Mouse (Mus musculus): Measurements from ENCODE around the gene Sdsl.
A peak's percentile ranks its signal among the peaks of the same experiment; 100 is the strongest.

The Sdsl gene

DNA sequence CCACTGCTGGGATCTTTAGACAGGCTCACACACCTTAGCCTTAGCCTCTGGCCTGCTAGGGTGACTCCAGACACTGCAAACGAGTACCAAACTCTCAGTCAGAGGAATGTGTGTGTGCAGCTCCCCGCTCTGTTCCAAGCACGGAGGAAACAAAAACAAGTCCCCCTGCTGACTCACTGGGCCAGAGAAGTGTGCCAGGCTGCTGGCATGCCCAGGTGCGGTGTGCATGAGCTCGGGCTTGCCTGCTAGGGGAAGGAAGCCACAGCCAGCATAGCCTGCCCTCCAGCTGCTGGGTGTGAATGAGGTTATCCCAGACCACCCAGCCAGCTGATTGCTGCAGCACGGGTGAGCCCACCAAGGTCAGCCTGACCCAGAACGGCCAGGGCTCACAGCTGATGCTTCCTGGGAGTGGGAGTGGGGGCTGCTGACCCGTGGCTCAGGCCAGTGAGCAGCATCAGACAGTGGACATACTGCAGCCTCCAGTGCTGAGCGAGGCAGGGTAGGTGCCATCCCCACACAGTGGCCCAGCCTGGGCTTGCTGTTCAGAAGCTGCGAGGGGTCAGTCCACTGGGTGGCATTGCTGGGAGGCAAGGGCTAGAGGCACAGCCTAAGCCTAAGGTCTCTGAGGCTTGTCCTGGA is 22.6 kb upstream of the Sdsl start:
- peak; percentile 39 to 66 for DNase-seq (ENCODE audit: low spot score in 2 of 2)

GRCm38 (mm10) chr5:120493873-120494395 is 21.3 kb upstream of the Sdsl start:
- DNase-seq (ENCODE audit: low spot score in 2 of 2), result no peak

- DNase-seq (ENCODE audit: low spot score in 2 of 2), result no peak
Measured at GRCm38 (mm10) chr5:120493440-120493839, 20.8 kb upstream of the Sdsl start.

DNA sequence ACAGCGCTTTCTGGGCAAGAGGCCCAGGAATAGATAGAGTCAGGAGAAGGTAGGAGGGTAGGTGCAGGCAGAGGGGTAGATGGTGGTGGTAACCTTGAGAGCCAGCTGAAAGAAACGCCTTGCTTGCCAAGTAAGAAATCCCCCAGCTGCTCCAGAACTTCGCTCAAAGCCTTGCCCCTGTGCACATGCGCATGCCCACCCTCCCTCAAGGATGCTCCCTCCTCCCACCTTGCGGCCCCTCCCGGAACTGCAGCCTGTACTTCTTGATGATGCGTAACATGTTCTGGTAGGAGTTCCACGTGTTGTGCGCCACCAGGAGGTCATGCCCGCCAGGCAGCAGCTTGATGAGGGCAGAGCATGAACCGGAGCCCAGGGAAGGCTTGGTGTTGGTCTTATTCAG is 19.8 kb upstream of the Sdsl start:
- DNase-seq (ENCODE audit: low spot score in 2 of 2), result no peak

- peak in 1 of 2 experiments; percentile 41 for DNase-seq (ENCODE audit: low spot score in 2 of 2)
Measured at GRCm38 (mm10) chr5:120490679-120491192, 18.1 kb upstream of the Sdsl start.

DNA sequence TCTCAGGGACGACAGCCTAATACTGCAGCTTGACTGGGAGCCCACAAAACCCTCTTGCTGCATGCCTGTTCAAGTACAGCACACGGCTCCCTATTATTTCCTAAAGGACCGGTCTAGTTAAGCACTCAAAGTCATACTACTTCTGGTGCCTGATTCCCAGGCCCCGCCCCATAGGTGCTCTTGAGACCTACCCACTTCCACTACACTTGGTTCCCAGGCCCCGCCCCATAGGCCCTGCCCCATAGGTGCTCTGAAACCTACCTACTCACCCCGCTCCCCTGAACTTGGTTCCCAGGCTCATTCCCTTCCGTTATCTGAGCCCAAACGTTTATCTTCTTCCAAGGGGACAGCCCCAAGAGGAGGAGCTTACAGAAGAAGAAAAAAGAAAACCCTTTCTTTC is 15.2 kb upstream of the Sdsl start:
- no peak for DNase-seq (ENCODE audit: low spot score in 2 of 2)

DNA sequence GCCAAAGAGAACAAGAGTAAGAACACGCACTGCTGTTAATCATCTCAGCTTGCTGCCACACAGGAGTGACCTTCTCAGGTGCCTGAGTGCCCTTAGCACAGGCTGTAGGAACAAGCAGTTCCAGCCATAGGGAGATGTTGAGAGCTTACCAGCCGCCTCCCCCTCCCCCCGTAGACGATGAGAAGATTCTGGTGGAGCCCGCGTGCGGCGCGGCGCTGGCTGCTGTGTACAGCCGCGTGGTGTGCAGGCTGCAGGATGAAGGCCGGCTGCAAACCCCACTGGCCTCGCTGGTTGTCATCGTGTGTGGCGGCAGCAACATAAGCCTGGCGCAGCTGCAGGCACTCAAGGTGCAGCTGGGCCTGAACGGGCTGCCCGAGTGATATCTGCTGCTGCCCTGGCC is 10.8 kb upstream of the Sdsl start:
- no peak for DNase-seq (ENCODE audit: low spot score in 2 of 2)

DNA sequence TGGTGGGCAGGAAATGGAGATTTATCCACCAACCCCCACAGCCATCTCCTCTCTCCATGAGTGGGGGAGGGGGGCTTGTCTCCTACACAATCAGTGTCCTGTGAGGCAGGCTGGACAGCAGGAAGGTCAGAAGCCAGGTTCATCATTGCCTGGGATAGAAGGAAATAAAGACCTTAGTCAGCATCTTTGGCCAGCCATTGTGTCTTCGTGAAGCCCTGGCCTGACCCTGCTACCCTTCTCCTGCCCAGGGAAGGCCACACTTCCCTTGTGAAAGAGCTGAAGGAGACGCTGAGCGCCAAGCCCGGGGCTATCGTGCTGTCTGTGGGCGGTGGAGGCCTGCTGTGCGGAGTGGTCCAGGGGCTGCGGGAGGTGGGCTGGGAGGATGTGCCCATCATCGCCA is 8.6 kb upstream of the Sdsl start:
- DNase-seq (ENCODE audit: low spot score in 2 of 2), result no peak

DNA sequence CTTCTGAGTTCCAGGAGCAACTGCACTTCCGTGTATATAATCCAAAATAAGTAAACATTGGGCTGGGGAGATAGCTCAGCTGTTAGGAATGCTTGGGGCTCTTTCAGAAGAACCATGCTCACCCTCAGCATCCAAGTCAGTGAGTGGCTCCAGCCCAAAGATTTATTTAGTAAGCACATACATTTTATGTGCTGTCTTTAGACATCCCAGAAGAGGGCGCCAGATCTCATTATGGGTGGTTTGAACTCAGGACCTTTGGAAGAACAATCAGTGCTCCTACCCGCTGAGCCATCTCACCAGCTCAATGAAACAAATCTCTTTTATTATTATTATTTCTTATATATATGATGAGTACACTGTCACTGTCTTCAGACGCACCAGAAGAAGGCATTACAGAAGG is 6.9 kb upstream of the Sdsl start:
- DNase-seq (ENCODE audit: low spot score in 2 of 2), result no peak

GRCm38 (mm10) chr5:120477993-120478392 is 5.4 kb upstream of the Sdsl start:
- DNase-seq (ENCODE audit: low spot score in 2 of 2), result no peak

GRCm38 (mm10) chr5:120476296-120476695 is 3.7 kb upstream of the Sdsl start, which contains the start of gene Sds:
TSS of gene Sds (plus strand) at chr5:120476526.
- no peak for DNase-seq (ENCODE audit: low spot score in 2 of 2)

DNA sequence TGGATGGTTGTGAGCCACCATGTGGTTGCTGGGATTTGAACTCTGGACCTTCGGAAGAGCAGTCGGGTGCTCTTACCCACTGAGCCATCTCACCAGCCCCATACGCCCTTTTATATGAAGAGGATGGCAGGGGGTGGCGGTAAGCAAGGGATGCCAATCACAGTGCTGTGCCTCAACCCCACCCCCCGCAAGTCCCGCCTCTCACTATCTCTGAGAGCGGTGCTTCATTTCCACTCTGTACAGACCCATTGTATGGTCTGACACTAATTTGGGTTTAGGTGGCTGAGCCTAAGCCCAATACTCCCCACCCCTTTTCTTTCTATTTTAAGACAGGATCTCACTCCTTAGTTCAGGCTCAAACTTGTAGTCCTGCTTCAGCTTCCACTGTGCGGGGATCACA is 3.3 kb upstream of the Sdsl start:
- no peak for DNase-seq (ENCODE audit: low spot score in 2 of 2)

- DNase-seq (ENCODE audit: low spot score in 2 of 2), result no peak
Measured at GRCm38 (mm10) chr5:120473361-120473760, 751 bp upstream of the Sdsl start.

DNA sequence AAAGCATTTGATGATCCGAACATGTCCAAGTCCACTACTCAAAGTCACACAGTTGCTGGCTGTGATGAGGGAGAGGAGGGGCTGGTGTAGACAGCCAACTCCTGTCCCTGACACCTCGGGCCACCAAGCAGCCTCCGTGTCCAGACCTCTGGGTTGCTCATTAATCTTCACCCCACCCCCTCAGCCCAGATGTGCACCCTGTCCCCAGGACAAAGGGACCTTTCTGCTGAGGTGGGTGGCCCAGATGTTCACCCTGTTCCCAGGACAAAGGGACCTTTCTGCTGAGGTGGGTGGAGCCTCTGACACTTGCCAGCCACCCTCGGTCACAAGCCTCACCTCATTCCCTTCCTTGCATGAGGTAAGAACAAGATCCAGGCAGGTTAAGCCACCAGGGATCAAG is 1.1 kb downstream of the Sdsl start:
- no peak for DNase-seq (ENCODE audit: low spot score in 2 of 2)

GRCm38 (mm10) chr5:120468830-120469229 is 3.8 kb downstream of the Sdsl start:
- no peak for DNase-seq (ENCODE audit: low spot score in 2 of 2)

GRCm38 (mm10) chr5:120468336-120468735 is 4.3 kb downstream of the Sdsl start:
- DNase-seq (ENCODE audit: low spot score in 2 of 2), result no peak

DNA sequence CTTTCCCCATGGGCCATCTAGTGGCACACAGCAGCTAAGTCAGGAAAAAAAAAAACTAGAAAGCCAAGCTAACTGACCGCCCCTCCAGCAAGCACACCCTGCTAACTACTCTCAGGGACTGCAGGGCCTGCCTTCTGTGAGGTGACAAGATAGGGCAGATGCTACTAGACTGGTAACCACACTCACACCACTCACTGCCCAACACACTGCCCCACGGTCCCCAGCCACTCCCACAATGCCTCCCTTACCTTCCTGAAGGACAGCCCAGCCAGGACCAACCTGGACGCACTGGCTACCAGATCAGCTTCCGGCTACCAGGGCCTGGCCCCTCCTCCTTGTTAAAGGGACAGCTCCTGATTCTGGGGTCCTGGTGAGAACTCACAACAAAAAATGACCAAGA is 5.6 kb downstream of the Sdsl start:
- DNase-seq (ENCODE audit: low spot score in 2 of 2), result peak in 1 of 2 experiments; percentile 22

DNA sequence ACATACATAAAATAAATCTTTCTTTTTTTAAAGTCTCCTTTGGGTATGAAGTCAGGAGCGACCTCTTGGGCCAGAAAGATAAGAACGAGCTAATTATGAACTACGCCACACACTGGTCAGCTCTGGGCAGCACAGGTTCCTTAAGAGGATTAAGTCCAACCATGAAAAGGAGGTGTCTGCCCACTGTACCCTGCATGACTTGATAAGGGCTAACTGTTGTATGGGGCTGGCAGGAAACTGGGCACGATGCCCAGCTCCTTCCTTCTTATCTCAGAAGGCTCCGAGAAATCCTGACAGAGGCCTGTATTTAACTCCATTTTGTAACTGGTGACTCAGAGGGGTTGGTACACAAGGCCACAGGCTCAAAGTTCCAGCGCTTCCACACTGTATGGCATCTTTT is 6.8 kb downstream of the Sdsl start:
- DNase-seq (ENCODE audit: low spot score in 2 of 2), result peak; percentile 30 to 64

DNA sequence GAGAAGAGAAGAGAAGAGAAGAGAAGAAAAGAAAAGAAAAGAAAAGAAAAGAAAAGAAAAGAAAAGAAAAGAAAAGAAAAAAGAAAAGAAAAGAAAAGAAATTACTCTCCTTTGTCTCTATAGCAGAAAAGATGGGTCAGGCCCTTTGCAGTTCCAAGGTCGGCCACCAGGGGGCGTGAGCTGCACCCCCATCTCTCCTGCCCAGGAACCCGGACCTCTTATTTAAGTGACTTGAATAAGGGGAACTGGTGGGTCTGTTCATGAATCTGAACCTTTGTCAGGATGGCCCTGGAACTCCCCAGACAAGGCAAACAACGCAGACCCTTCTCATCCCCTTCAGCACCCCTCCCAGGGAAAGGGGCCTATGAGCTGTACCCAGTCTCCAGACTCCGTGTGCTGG is 7.5 kb downstream of the Sdsl start:
- peak in 1 of 2 experiments; percentile 18 for DNase-seq (ENCODE audit: low spot score in 2 of 2)

DNA sequence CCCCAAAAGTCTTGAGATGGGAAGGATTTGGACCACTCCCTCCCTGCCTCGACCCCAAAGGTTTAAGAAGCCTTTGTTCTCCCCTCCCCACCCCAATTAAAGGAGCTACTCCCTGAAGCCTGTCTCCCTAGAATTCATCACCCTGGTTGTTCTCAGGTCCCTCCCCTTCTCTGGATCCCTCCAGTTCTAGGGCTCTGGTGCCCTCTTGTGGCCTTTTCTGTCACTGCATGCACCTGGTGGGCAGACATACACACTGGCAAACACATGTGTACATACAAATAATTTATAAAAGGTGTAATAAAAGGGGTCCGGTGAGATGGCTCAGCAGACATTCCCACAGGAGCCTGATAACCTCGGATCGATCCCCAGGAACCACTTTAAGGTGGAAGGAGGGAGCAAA is 8.3 kb downstream of the Sdsl start:
- no peak for DNase-seq (ENCODE audit: low spot score in 2 of 2)

- no peak for DNase-seq (ENCODE audit: low spot score in 2 of 2)
Measured at GRCm38 (mm10) chr5:120461902-120462301, 10.7 kb downstream of the Sdsl start.

DNA sequence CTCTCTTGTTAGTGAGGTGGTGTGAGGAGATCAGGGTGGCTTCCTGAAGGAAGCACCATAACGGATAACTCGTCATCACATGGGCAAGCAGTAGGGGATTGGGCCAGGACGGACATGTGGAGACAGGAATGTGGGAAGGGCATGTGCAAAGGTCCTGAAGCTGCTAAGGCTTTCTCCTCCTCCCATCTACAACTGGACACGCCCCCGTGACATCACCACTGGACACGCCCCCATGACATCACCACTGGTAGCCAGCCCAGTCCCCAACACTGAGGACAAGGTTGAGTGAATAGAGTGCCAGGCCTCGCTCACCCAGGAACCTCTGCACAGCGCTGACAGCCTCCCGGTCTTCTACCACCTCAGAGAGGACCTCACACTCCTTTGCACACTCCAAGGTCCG is 13.5 kb downstream of the Sdsl start:
- no peak for DNase-seq (ENCODE audit: low spot score in 2 of 2)

DNA sequence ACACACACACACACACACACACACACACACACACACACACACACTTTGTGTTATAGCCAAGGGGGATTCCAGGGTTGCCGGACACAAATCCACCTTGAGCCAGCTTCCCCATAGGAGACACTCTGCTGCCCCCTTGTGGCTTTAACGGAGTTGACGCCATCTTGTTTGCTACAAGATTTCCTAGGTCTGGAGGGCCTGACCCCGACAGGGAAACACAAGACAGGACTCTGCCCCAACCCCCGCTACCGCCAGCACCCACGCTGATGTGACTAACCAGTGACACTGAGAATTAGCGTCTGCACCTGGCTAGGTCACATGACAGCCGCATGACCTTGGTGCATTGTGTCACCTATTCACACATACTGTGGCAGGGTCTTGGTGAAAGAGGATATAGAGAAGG is 15.0 kb downstream of the Sdsl start:
- DNase-seq (ENCODE audit: low spot score in 2 of 2), result peak in 1 of 2 experiments; percentile 35

All from urinary bladder, postnatal 36 days (tissue).